Mouse (Mus musculus) CH12.LX (cell line): ENCODE data around the gene Cacna2d2.

Experiments used
- CHD2 ChIP-seq: IDR thresholded peaks from 2 replicates; pipeline ENCODE4 v1.6.1; 2011; ENCODE audit warnings: low read length, improper control_type of control experiment
- CTCF ChIP-seq, 2 experiments: IDR thresholded peaks in 1 of 2; conservative IDR thresholded peaks in 1 of 2; 2 replicates each; pipeline ENCODE4 v1.5.1; 2011 to 2012; ENCODE audit warnings: low read depth in 2 of 2, low read length in 2 of 2, improper control_type of control experiment in 1 of 2, inconsistent platforms in 1 of 2, mild to moderate bottlenecking in 1 of 2, moderate library complexity in 1 of 2
- EP300 ChIP-seq: IDR thresholded peaks from 2 replicates; pipeline ENCODE4 v1.6.1; 2011; ENCODE audit warnings: low read length, improper control_type of control experiment
- GABPA ChIP-seq: IDR thresholded peaks from 2 replicates; pipeline ENCODE4 v1.6.1; 2012; ENCODE audit warnings: low read depth, low read length, improper control_type of control experiment, inconsistent platforms; ENCODE audit not compliant: insufficient replicate concordance
- MAX ChIP-seq: IDR thresholded peaks from 2 replicates; pipeline ENCODE4 v1.6.1; 2011; ENCODE audit warnings: low read length, improper control_type of control experiment
- MAZ ChIP-seq: IDR thresholded peaks from 2 replicates; pipeline ENCODE4 v1.6.1; 2012; ENCODE audit warnings: low read depth, mild to moderate bottlenecking, inconsistent platforms, low read length, improper control_type of control experiment, moderate library complexity
- MXI1 ChIP-seq: IDR thresholded peaks from 2 replicates; pipeline ENCODE4 v1.6.1; 2011; ENCODE audit warnings: mild to moderate bottlenecking, low read depth, low read length, improper control_type of control experiment
- POLR2A ChIP-seq: IDR thresholded peaks from 2 replicates; pipeline ENCODE4 v1.6.1; 2011; ENCODE audit warnings: low read depth, mild to moderate bottlenecking, improper control_type of control experiment, low read length
- TBP ChIP-seq: conservative IDR thresholded peaks from 2 replicates; pipeline ENCODE4 v1.6.1; 2011; ENCODE audit warnings: low read depth, low read length, improper control_type of control experiment
- TCF12 ChIP-seq: IDR thresholded peaks from 2 replicates; pipeline ENCODE4 v1.6.1; 2014; ENCODE audit warnings: low read depth, mild to moderate bottlenecking, inconsistent platforms, low read length, improper control_type of control experiment
- ZC3H11A ChIP-seq: IDR thresholded peaks from 2 replicates; pipeline ENCODE4 v1.6.1; 2012; ENCODE audit warnings: low read depth, mild to moderate bottlenecking, inconsistent platforms, low read length, improper control_type of control experiment

DNA sequence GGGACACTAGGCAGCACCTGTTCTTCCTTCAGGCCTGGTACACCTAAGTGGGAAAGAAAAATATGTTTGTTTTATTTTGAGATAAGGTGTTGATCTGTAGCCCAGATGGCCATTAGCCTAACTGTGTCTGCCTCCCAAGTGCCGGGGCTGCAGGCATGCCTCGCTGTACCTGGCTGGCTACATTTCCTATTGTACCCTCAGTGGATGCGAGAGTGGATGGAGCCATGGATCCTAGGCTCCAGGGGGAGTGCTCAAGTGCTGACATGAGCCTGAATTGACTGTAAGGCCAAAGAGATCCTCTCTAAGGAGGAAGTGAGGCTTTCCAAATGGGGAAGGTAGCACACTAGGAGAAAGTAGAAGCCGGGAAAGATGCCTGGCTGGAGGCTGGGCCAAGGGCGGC, 148.5 kb downstream of the Cacna2d2 start:
- TF ChIP-seq MXI1 (no peak), CHD2 (no peak), EP300 (no peak), CTCF (conservative IDR thresholded peaks at IDR 0.05 in 1 of 2, IDR thresholded peaks at IDR 0.05 in 1 of 2; ENCODE audit: low read depth in 2 of 2, low read length in 2 of 2) (no peak), TCF12 (no peak), MAX (no peak), GABPA (no peak), POLR2A (no peak), ZC3H11A (no peak), MAZ (no peak), TBP (no peak)
